Mouse (Mus musculus): ENCODE measurements around the gene Tpm4.

The Tpm4 gene

GRCm38 (mm10) chr8:72143256-72143824, 8.6 kb downstream of the Tpm4 start:
- DNase-seq (ENCODE audit: low spot score in 2 of 2): no peak

- no peak for DNase-seq (ENCODE audit: low spot score in 2 of 2)
These were observed 9.7 kb downstream of the Tpm4 start for GRCm38 (mm10) chr8:72144345-72144975.

- no peak for DNase-seq (ENCODE audit: low spot score in 2 of 2)
These were observed 10.7 kb downstream of the Tpm4 start for GRCm38 (mm10) chr8:72145511-72145910.

- DNase-seq (ENCODE audit: low spot score in 2 of 2): no peak
These were observed 11.3 kb downstream of the Tpm4 start for GRCm38 (mm10) chr8:72146056-72146455.

- no peak for DNase-seq (ENCODE audit: low spot score in 2 of 2)
These were observed 11.8 kb downstream of the Tpm4 start for GRCm38 (mm10) chr8:72146556-72146955.

- no peak for DNase-seq (ENCODE audit: low spot score in 2 of 2)
These were observed 12.5 kb downstream of the Tpm4 start for GRCm38 (mm10) chr8:72147266-72147665.

GRCm38 (mm10) chr8:72149056-72149455, 14.3 kb downstream of the Tpm4 start:
- DNase-seq (ENCODE audit: low spot score in 2 of 2): no peak

GRCm38 (mm10) chr8:72151418-72152078, 16.8 kb downstream of the Tpm4 start:
- no peak for DNase-seq (ENCODE audit: low spot score in 2 of 2)

GRCm38 (mm10) chr8:72153382-72153781, 18.6 kb downstream of the Tpm4 start:
- DNase-seq (ENCODE audit: low spot score in 2 of 2): no peak

GRCm38 (mm10) chr8:72158096-72158495, 23.3 kb downstream of the Tpm4 start:
- DNase-seq (ENCODE audit: low spot score in 2 of 2): no peak

GRCm38 (mm10) chr8:72158726-72159125, 24.0 kb downstream of the Tpm4 start:
- DNase-seq (ENCODE audit: low spot score in 2 of 2): no peak

- DNase-seq (ENCODE audit: low spot score in 2 of 2): no peak
These were observed 25.2 kb downstream of the Tpm4 start for GRCm38 (mm10) chr8:72160007-72160406.

- DNase-seq (ENCODE audit: low spot score in 2 of 2): peak; percentile 100
These were observed 26.2 kb downstream of the Tpm4 start, which contains the start of gene Rab8a for GRCm38 (mm10) chr8:72160707-72161697. Gene Rab8a, plus strand, starts transcription at chr8:72161200.

GRCm38 (mm10) chr8:72162821-72163220, 28.0 kb downstream of the Tpm4 start:
- no peak for DNase-seq (ENCODE audit: low spot score in 2 of 2)

- no peak for DNase-seq (ENCODE audit: low spot score in 2 of 2)
These were observed 34.4 kb downstream of the Tpm4 start for GRCm38 (mm10) chr8:72169098-72169668.

GRCm38 (mm10) chr8:72169681-72170249, 35.0 kb downstream of the Tpm4 start:
- DNase-seq (ENCODE audit: low spot score in 2 of 2): no peak

- DNase-seq (ENCODE audit: low spot score in 2 of 2): peak in 1 of 2 experiments; percentile 60
These were observed 42.7 kb downstream of the Tpm4 start for GRCm38 (mm10) chr8:72177346-72177925.

- no peak for DNase-seq (ENCODE audit: low spot score in 2 of 2)
These were observed 48.9 kb downstream of the Tpm4 start for GRCm38 (mm10) chr8:72183554-72184202.

- DNase-seq (ENCODE audit: low spot score in 2 of 2): no peak
These were observed 53.1 kb downstream of the Tpm4 start for GRCm38 (mm10) chr8:72187793-72188331.
